Mouse (Mus musculus) embryonic facial prominence, embryonic 11.5 days (tissue): ENCODE measurements around the gene Mfap3l. TPM values are rescaled to one million over a fixed set of nuclear protein-coding genes. Genes with fewer than 3 reads are reported as not detected.

Experiments used
- ATAC-seq: fragments of 200-750 bp; cut with Nextera tagmentation; replicated peaks from 2 replicates; pipeline ENCODE4 v1.8.0; 2017; ENCODE audit warnings: low read depth; ENCODE audit not compliant: insufficient number of reproducible peaks, low FRiP score, low TSS enrichment
- DNase-seq: peaks from one replicate; pipeline ENCODE4 v3.0.0-alpha.2; 2015; ENCODE audit warnings: low spot score
- H3K27ac ChIP-seq: fragments of 300-500 bp; sonication (generic); replicated peaks from 2 replicates; pipeline ENCODE4 v1.5.1; 2014; ENCODE audit warnings: mild to moderate bottlenecking, low read depth, low read length, control low read depth
- H3K27me3 ChIP-seq: fragments of 300-500 bp; sonication (generic); 2 replicates; pipeline ENCODE4 v1.6.1; 2014; ENCODE audit warnings: mild to moderate bottlenecking, low read length, moderate library complexity, mixed read lengths; ENCODE audit not compliant: control insufficient read depth, insufficient read depth
- H3K36me3 ChIP-seq: fragments of 300-500 bp; sonication (generic); replicated peaks from 2 replicates; pipeline ENCODE4 v1.6.1; 2014; ENCODE audit warnings: low read depth, mild to moderate bottlenecking, low read length, moderate library complexity, mixed read lengths; ENCODE audit not compliant: control insufficient read depth, insufficient read depth
- H3K4me1 ChIP-seq: fragments of 300-500 bp; sonication (generic); 2 replicates; pipeline ENCODE4 v1.6.1; 2014; ENCODE audit warnings: low read length, mixed read lengths; ENCODE audit not compliant: control insufficient read depth, insufficient read depth
- H3K4me2 ChIP-seq: fragments of 300-500 bp; sonication (generic); 2 replicates; pipeline ENCODE4 v1.6.1; 2014; ENCODE audit warnings: low read depth, mild to moderate bottlenecking, control low read depth, low read length, moderate library complexity
- H3K4me3 ChIP-seq: fragments of 300-500 bp; sonication (generic); 2 replicates; pipeline ENCODE4 v1.5.1; 2014; ENCODE audit warnings: low read depth, low read length, control low read depth
- H3K9ac ChIP-seq: fragments of 300-500 bp; sonication (generic); replicated peaks from 2 replicates; pipeline ENCODE4 v1.6.1; 2014; ENCODE audit warnings: mild to moderate bottlenecking, control low read depth, low read length
- H3K9me3 ChIP-seq: fragments of 300-500 bp; sonication (generic); replicated peaks from 2 replicates; pipeline ENCODE4 v1.6.1; 2016; ENCODE audit warnings: mild to moderate bottlenecking, low read length, inconsistent platforms, mixed read lengths; ENCODE audit not compliant: control insufficient read depth
- WGBS: fragments of 180-500 bp; shearing (Covaris S2); extraction: QIAGEN DNeasy Blood & Tissue Kit; methylation state at CpG from one replicate; pipeline ENCODE4 v1.1.7; 2014; 5-methylcytosine and 5-hydroxymethylcytosine counted together
- polyA plus RNA-seq: library from polyadenylated mRNA; unstranded; fragments of >200 nt; fragmentation: Nextera tagmentation; extraction: Ambion mirVana; gene quantifications from 2 replicates; pipeline ENCODE4 v1.2.1, GENCODE M21; 2014

Gene Mfap3l
- polyA plus RNA-seq, 1 experiment from 2014 or later: 1.3 TPM

DNA sequence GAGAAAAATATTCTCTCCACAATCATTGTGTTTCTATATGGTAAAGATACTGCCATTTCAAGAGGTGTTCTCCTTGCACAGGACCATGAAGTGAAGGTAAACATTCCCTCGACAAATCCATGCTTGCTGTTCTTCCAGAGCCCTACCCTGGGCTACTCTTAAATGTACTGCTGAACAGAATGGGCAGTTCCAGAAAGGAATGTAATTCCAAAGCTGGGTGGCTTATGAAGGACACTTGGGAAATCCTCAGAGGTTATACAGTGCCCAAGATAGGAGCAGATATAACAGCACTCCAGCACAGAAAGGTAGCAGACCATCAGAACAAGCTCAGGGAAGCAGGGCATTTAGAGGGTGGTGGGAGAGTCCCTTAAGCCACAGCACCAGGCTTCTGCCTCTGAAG is 9.2 kb upstream of the Mfap3l start:
- 67% methylated on average over 1 of the region's 1 CpGs for whole genome bisulfite sequencing
- no peaks in the 10 kb centered on the region for H3K9me3 ChIP-seq
- ATAC-seq (no peak), DNase-seq (no peak)
- H3K4me3 ChIP-seq: no peak overlapping the region
- no peak overlapping the region for H3K27ac ChIP-seq
- H3K4me2 ChIP-seq: no peak overlapping the region
- no peak overlapping the region for H3K9ac ChIP-seq
- H3K4me1 ChIP-seq: no peaks in the 10 kb centered on the region
- H3K27me3 ChIP-seq: no peaks in the 10 kb centered on the region
- H3K36me3 ChIP-seq: no peaks in the 10 kb centered on the region

DNA sequence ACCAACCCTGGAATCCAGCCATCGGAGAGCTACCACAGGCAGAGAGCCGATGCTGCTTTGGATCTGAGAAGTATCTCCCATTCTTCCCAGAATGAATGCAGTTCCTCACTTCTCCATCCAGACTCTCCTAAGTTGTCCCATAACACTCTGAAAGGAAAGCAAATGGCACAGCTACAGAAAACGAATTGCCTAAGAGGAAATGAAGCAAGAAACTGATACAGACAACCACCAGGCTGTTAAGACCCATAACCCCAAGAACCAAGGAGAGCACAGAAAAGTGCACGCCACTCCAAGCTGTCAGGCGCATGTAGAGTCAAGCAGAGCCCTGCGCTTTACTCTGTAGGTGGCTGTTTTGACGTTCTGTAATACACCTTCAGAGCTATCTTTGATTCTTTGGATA is 7.9 kb upstream of the Mfap3l start:
- WGBS: 77% methylated on average over 7 of the region's 7 CpGs
- no peaks in the 10 kb centered on the region for H3K36me3 ChIP-seq
- no peaks in the 10 kb centered on the region for H3K4me1 ChIP-seq
- H3K4me2 ChIP-seq: no peak overlapping the region
- H3K9ac ChIP-seq: no peak overlapping the region
- DNase-seq: no peak
- H3K27me3 ChIP-seq: no peaks in the 10 kb centered on the region
- no peak for ATAC-seq
- no peaks in the 10 kb centered on the region for H3K9me3 ChIP-seq
- no peak overlapping the region for H3K4me3 ChIP-seq
- H3K27ac ChIP-seq: no peak overlapping the region

DNA sequence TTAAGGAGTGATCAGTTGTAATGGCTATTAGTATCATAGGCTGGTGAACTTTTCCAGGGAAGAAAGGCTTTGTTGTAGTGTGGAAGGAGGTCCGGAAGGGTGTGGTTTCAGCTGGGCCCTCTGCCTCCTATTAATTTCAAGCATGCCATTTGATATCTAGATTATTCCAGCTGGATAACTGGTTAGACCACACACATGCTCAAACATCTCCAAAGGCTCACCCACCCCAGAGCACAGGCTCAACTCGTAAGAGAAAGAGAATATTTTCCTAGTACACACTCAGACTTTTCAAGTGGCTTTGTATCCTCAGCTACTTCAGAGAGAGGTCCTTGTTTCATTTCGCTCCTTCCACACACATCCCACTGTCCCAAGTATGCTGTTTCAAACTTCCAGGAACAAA is 4.7 kb upstream of the Mfap3l start:
- Histone ChIP-seq H3K9ac (no peak overlapping the region), H3K36me3 (no peaks in the 10 kb centered on the region), H3K4me1 (no peaks in the 10 kb centered on the region), H3K4me2 (no peak overlapping the region), H3K4me3 (no peak overlapping the region), H3K27me3 (no peaks in the 10 kb centered on the region), H3K27ac (no peak overlapping the region), H3K9me3 (no peaks in the 10 kb centered on the region)
- DNase-seq (peak; percentile 14), ATAC-seq (no peak)
- 60% methylated on average over 3 of the region's 3 CpGs for WGBS

DNA sequence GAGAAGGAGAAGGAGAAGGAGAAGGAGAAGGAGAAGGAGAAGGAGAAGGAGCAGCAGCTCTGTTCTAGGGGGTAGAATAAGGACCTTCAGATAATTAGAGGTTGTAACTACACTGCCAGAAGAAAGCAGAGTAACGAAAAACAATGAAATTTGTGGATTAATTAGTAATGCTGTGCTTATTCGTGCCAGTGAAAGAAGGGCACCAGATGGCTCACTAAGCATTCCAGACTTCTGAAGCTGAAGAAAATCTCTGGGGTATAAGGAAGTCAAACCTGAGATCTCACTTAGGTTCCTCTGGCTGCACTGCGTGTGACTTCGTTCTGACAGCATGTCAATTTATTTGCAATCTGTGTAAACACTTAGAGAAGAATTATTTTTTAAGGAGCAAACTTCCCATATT is 3.6 kb upstream of the Mfap3l start:
- no peaks in the 10 kb centered on the region for H3K4me1 ChIP-seq
- H3K27me3 ChIP-seq: no peaks in the 10 kb centered on the region
- H3K36me3 ChIP-seq: no peaks in the 10 kb centered on the region
- no peak overlapping the region for H3K4me2 ChIP-seq
- WGBS: 72% methylated on average over 4 of the region's 4 CpGs
- H3K9me3 ChIP-seq: no peaks in the 10 kb centered on the region
- no peak overlapping the region for H3K27ac ChIP-seq
- H3K9ac ChIP-seq: no peak overlapping the region
- no peak overlapping the region for H3K4me3 ChIP-seq
- no peak for DNase-seq
- ATAC-seq: no peak

DNA sequence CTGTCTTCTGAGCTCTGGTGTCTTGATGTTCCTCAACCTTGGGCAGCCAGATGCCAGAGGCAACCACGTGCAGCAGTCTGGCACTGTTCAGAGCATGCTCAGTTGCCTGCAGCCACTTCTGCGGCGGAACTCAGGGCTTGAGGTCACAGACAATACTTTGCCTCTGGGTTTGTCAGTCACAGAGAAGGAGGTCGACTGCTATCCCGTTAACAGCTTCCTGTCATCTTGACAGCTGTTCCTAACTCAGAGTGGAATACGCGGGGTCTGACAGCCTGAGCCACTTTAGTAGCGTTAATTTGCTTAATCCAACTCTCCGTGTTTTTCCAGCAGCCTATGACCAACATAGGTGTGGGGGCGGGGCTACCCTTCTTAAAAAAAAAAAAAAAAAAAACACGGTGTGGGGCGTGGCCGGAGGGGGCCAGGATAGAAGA is 1.1 kb upstream of the Mfap3l start:
- no peaks in the 10 kb centered on the region for H3K36me3 ChIP-seq
- WGBS: under 1% methylated on average over 13 of the region's 13 CpGs

DNA sequence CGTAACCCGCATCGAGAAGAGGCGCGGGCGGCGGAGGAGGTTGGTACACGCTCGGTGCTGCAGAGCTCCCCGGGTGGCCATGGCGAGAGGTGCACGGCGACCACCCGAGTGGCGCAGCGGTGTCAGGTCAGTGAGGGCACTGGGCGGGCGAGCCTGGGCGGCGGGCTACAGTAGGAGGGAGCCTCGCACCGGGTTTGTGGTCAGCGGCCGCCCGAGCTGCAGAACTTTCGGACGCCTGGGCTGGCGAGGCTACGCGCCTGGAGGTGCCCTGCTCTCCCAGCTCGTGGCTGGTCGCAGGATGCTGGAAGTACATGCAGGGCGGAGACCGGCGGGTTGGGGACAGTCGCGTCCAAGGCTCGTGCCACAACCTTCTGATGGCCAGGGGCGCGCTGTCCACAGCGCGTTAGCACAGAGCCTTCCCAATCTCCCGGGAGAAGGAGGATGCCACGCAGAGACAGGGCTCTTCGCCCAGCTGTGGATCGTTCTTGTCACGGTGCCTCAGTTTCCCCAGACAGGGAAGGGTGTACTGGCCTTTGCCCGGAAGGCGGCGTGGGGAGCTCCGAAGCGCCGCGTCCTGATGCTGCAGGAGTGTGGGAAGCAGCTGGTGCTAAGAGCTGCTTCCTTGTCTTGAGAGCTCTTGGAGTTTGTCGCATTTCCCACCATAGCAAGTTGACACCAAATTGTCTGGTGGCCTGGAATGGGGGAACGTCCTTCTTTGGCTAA is 467 bp downstream of the Mfap3l start:
- Histone ChIP-seq H3K4me1 (no peaks in the 10 kb centered on the region), H3K36me3 (no peaks in the 10 kb centered on the region), H3K27me3 (no peaks in the 10 kb centered on the region), H3K9me3 (no peaks in the 10 kb centered on the region), H3K9ac (peak overlapping the region; percentile 51), H3K4me3 (peak overlapping the region; percentile 53), H3K27ac (no peak overlapping the region), H3K4me2 (peak overlapping the region; percentile 98)
- DNase-seq: peak; percentile 12
- WGBS: under 1% methylated on average over 47 of the region's 56 CpGs
- ATAC-seq: peak; percentile 89

More for the DNA sequence above, 1.1 kb upstream of the Mfap3l start:
- peak overlapping the region; percentile 9; the same call in 1 of the 2 replicates for H3K4me3 ChIP-seq
- peak overlapping the region; percentile 32 for H3K4me2 ChIP-seq
- H3K27me3 ChIP-seq: no peaks in the 10 kb centered on the region
- peak; percentile 8; the same call in 1 of the 2 replicates for ATAC-seq
- no peaks in the 10 kb centered on the region for H3K9me3 ChIP-seq
- no peaks in the 10 kb centered on the region for H3K4me1 ChIP-seq
- H3K9ac ChIP-seq: no peak overlapping the region
- peak; percentile 71 for DNase-seq
- no peak overlapping the region for H3K27ac ChIP-seq

DNA sequence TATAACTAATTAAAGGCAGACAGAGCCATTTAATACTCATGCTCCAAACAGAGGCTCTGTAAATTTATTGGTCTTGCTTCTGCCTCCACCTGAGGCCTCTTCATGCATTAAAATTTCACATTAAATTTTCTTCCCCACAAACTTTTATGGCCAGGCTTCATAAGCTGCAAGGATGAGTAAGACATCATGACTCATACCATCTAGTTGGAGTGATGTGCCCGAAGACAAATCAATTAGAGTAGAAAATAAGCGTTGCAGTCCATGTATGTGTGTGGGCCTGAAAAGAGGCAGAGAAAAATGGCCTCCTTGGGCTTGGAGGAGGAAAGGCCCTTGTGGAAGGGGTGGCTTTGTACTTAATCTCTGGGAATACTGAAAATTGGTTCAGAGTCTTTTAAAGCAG is 2.3 kb downstream of the Mfap3l start:
- no peak for DNase-seq
- Histone ChIP-seq H3K36me3 (no peaks in the 10 kb centered on the region), H3K4me2 (no peak overlapping the region), H3K9ac (no peak overlapping the region), H3K4me1 (no peaks in the 10 kb centered on the region), H3K9me3 (no peaks in the 10 kb centered on the region), H3K27me3 (no peaks in the 10 kb centered on the region), H3K27ac (no peak overlapping the region), H3K4me3 (no peak overlapping the region)
- no peak for ATAC-seq
- WGBS: 85% methylated on average over 2 of the region's 2 CpGs

DNA sequence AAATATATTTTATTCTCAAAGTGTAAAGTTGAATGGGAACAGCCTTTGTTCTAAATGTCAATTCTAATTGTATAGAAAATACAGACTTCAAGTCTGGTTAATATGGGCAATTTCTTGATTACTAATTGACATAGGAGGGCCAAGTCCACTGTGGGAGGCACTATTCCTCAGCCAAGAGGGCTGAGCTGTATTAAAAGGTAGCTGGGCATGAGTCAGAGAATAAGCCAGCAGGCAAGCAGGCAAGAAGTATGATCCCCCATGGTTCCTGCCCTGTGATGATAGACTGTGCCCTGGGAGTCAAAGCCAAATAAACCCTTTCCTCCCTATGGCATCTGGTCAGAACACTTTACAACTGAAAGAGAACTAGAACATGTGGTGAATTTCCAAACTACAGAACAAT is 3.2 kb downstream of the Mfap3l start:
- Histone ChIP-seq H3K4me3 (no peak overlapping the region), H3K27ac (no peak overlapping the region), H3K4me2 (no peak overlapping the region), H3K9ac (no peak overlapping the region), H3K36me3 (no peaks in the 10 kb centered on the region), H3K27me3 (no peaks in the 10 kb centered on the region), H3K4me1 (no peaks in the 10 kb centered on the region), H3K9me3 (no peaks in the 10 kb centered on the region)
- DNase-seq (no peak), ATAC-seq (no peak)
